Mouse (Mus musculus): ENCODE data around the gene Ptgr2. TPM values are rescaled to one million over a fixed set of nuclear protein-coding genes. Genes with fewer than 3 reads are reported as not detected.
A peak's percentile ranks its signal among the peaks of the same experiment; 100 is the strongest.
"Not testable (repeated sequence)": the region's sequence is repeated elsewhere in the genome, so short reads cannot be mapped to it uniquely, and the experiment has no call there.

The Ptgr2 gene
- polyA plus RNA-seq (2015; fragmentation: Nextera tagmentation; extraction: Ambion mirVana) = 22.4 and 23.7 TPM in 2 replicates

- peaks cover 33% of the 10 kb centered on the region for H3K4me1 ChIP-seq (replicated peaks)
- peak within 1 kb of the TSS; percentile 77 for H3K9ac ChIP-seq
- H3K9me3 ChIP-seq (replicated peaks) = no peaks in the 10 kb centered on the region
- peak within 1 kb of the TSS; percentile 72 for H3K4me3 ChIP-seq (replicated peaks)
- peaks cover 3% of the 10 kb centered on the region; the same call in 1 of the 2 replicates for H3K36me3 ChIP-seq (replicated peaks)
- no peaks in the 10 kb centered on the region for H3K27me3 ChIP-seq
- peak within 1 kb of the TSS; percentile 79 for H3K4me2 ChIP-seq
- WGBS (ENCODE audit: insufficient replicate concordance) = under 1% methylated on average over 39 of the region's 39 CpGs
- H3K27ac ChIP-seq (replicated peaks) = peak within 1 kb of the TSS; percentile 80
- ATAC-seq (ENCODE audit: insufficient read depth) = peak; percentile 99
Measured at GRCm38 (mm10) chr12:84284885-84285592, at the start of gene Ptgr2. Ptgr2 (plus strand) TSS chr12:84285232.

- ATAC-seq (ENCODE audit: insufficient read depth) = no peak
- Histone ChIP-seq H3K4me3 (replicated peaks) (no peak overlapping the region), H3K27me3 (peaks cover 16% of the 10 kb centered on the region; the same call in 1 of the 2 replicates), H3K4me1 (replicated peaks) (peaks cover 16% of the 10 kb centered on the region), H3K9ac (no peak overlapping the region), H3K4me2 (no peak overlapping the region), H3K9me3 (replicated peaks) (no peaks in the 10 kb centered on the region), H3K36me3 (replicated peaks) (no peaks in the 10 kb centered on the region), H3K27ac (replicated peaks) (no peak overlapping the region)
- 79% methylated on average over 6 of the region's 6 CpGs for WGBS (ENCODE audit: insufficient replicate concordance)
Measured at GRCm38 (mm10) chr12:84235577-84235976, 49.5 kb upstream of the Ptgr2 start.

- no peaks in the 10 kb centered on the region for H3K36me3 ChIP-seq (replicated peaks)
- H3K9ac ChIP-seq = no peak overlapping the region
- ATAC-seq (ENCODE audit: insufficient read depth) = no peak
- H3K4me3 ChIP-seq (replicated peaks) = no peak overlapping the region
- 63% methylated on average over 10 of the region's 10 CpGs for WGBS (ENCODE audit: insufficient replicate concordance)
- H3K9me3 ChIP-seq (replicated peaks) = no peaks in the 10 kb centered on the region
- no peak overlapping the region for H3K4me2 ChIP-seq
- peaks cover 16% of the 10 kb centered on the region for H3K4me1 ChIP-seq (replicated peaks)
- H3K27ac ChIP-seq (replicated peaks) = no peak overlapping the region
- peaks cover 20% of the 10 kb centered on the region for H3K27me3 ChIP-seq
Measured at GRCm38 (mm10) chr12:84235981-84236752, 48.9 kb upstream of the Ptgr2 start.

- WGBS (ENCODE audit: insufficient replicate concordance) = 41% methylated on average over 5 of the region's 5 CpGs
- H3K27ac ChIP-seq (replicated peaks); H3K4me3 ChIP-seq (replicated peaks); H3K9ac ChIP-seq; ATAC-seq (ENCODE audit: insufficient read depth); H3K4me2 ChIP-seq; H3K9me3 ChIP-seq (replicated peaks); H3K36me3 ChIP-seq (replicated peaks): not testable (repeated sequence)
- H3K4me1 ChIP-seq (replicated peaks) = peaks cover 16% of the 10 kb centered on the region
- H3K27me3 ChIP-seq = peaks cover 23% of the 10 kb centered on the region
Measured at GRCm38 (mm10) chr12:84237036-84237435, 48.0 kb upstream of the Ptgr2 start.

- Histone ChIP-seq H3K36me3 (replicated peaks) (no peaks in the 10 kb centered on the region), H3K9ac (no peak overlapping the region), H3K4me1 (replicated peaks) (no peaks in the 10 kb centered on the region), H3K4me2 (no peak overlapping the region), H3K27ac (replicated peaks) (no peak overlapping the region), H3K9me3 (replicated peaks) (no peaks in the 10 kb centered on the region), H3K4me3 (replicated peaks) (no peak overlapping the region), H3K27me3 (peaks cover 28% of the 10 kb centered on the region)
- 50% methylated on average over 7 of the region's 7 CpGs for WGBS (ENCODE audit: insufficient replicate concordance)
- no peak for ATAC-seq (ENCODE audit: insufficient read depth)
Measured at GRCm38 (mm10) chr12:84243076-84243770, 41.8 kb upstream of the Ptgr2 start.

GRCm38 (mm10) chr12:84245683-84246082 is 39.3 kb upstream of the Ptgr2 start:
- Histone ChIP-seq H3K4me1 (replicated peaks) (no peaks in the 10 kb centered on the region; the same call in 1 of the 2 replicates), H3K27me3 (peaks cover 11% of the 10 kb centered on the region), H3K4me2 (no peak overlapping the region), H3K27ac (replicated peaks) (no peak overlapping the region), H3K4me3 (replicated peaks) (no peak overlapping the region), H3K36me3 (replicated peaks) (no peaks in the 10 kb centered on the region), H3K9ac (no peak overlapping the region), H3K9me3 (replicated peaks) (no peaks in the 10 kb centered on the region)
- no peak for ATAC-seq (ENCODE audit: insufficient read depth)
- 54% methylated on average over 5 of the region's 5 CpGs for whole genome bisulfite sequencing (ENCODE audit: insufficient replicate concordance)

- Histone ChIP-seq H3K4me1 (replicated peaks) (no peaks in the 10 kb centered on the region; the same call in 1 of the 2 replicates), H3K9ac (no peak overlapping the region), H3K36me3 (replicated peaks) (no peaks in the 10 kb centered on the region), H3K4me2 (no peak overlapping the region), H3K27ac (replicated peaks) (no peak overlapping the region), H3K27me3 (peaks cover 5% of the 10 kb centered on the region; the same call in 1 of the 2 replicates), H3K4me3 (replicated peaks) (no peak overlapping the region), H3K9me3 (replicated peaks) (no peaks in the 10 kb centered on the region)
- no peak for ATAC-seq (ENCODE audit: insufficient read depth)
- WGBS (ENCODE audit: insufficient replicate concordance) = 4% methylated on average over 3 of the region's 3 CpGs
Measured at GRCm38 (mm10) chr12:84249217-84249616, 35.8 kb upstream of the Ptgr2 start.

GRCm38 (mm10) chr12:84252811-84253210 is 32.2 kb upstream of the Ptgr2 start:
- no peak overlapping the region for H3K4me2 ChIP-seq
- no peak for ATAC-seq (ENCODE audit: insufficient read depth)
- no peak overlapping the region for H3K4me3 ChIP-seq (replicated peaks)
- H3K36me3 ChIP-seq (replicated peaks) = no peaks in the 10 kb centered on the region
- H3K27me3 ChIP-seq = no peaks in the 10 kb centered on the region; the same call in 1 of the 2 replicates
- whole genome bisulfite sequencing (ENCODE audit: insufficient replicate concordance) = 71% methylated on average over 5 of the region's 5 CpGs
- no peaks in the 10 kb centered on the region for H3K9me3 ChIP-seq (replicated peaks)
- H3K27ac ChIP-seq (replicated peaks) = no peak overlapping the region
- H3K9ac ChIP-seq = no peak overlapping the region
- H3K4me1 ChIP-seq (replicated peaks) = no peaks in the 10 kb centered on the region; the same call in 1 of the 2 replicates

- no peak for ATAC-seq (ENCODE audit: insufficient read depth)
- Histone ChIP-seq H3K4me1 (replicated peaks) (no peaks in the 10 kb centered on the region), H3K27me3 (no peaks in the 10 kb centered on the region; the same call in 1 of the 2 replicates), H3K9ac (no peak overlapping the region), H3K4me2 (no peak overlapping the region), H3K36me3 (replicated peaks) (no peaks in the 10 kb centered on the region), H3K4me3 (replicated peaks) (no peak overlapping the region), H3K27ac (replicated peaks) (no peak overlapping the region), H3K9me3 (replicated peaks) (no peaks in the 10 kb centered on the region)
- 61% methylated on average over 5 of the region's 5 CpGs for WGBS (ENCODE audit: insufficient replicate concordance)
Measured at GRCm38 (mm10) chr12:84254886-84255285, 30.1 kb upstream of the Ptgr2 start.

GRCm38 (mm10) chr12:84260363-84260762 is 24.7 kb upstream of the Ptgr2 start:
- no peak overlapping the region for H3K4me2 ChIP-seq
- ATAC-seq (ENCODE audit: insufficient read depth) = no peak
- 70% methylated on average over 7 of the region's 7 CpGs for WGBS (ENCODE audit: insufficient replicate concordance)
- H3K36me3 ChIP-seq (replicated peaks) = no peaks in the 10 kb centered on the region
- H3K9ac ChIP-seq = no peak overlapping the region
- no peak overlapping the region for H3K27ac ChIP-seq (replicated peaks)
- no peak overlapping the region for H3K4me3 ChIP-seq (replicated peaks)
- no peaks in the 10 kb centered on the region; the same call in 1 of the 2 replicates for H3K27me3 ChIP-seq
- peaks cover 11% of the 10 kb centered on the region for H3K4me1 ChIP-seq (replicated peaks)
- H3K9me3 ChIP-seq (replicated peaks) = no peaks in the 10 kb centered on the region

- H3K4me2 ChIP-seq = no peak overlapping the region
- no peak overlapping the region for H3K27ac ChIP-seq (replicated peaks)
- H3K9ac ChIP-seq = no peak overlapping the region
- no peaks in the 10 kb centered on the region for H3K9me3 ChIP-seq (replicated peaks)
- 43% methylated on average over 2 of the region's 2 CpGs for WGBS (ENCODE audit: insufficient replicate concordance)
- no peak overlapping the region for H3K4me3 ChIP-seq (replicated peaks)
- 0 out of 2 replicates have a peak, but pooled peaks cover 10% of the 10 kb centered on the region for H3K27me3 ChIP-seq
- H3K36me3 ChIP-seq (replicated peaks) = no peaks in the 10 kb centered on the region
- H3K4me1 ChIP-seq (replicated peaks) = no peaks in the 10 kb centered on the region
- no peak for ATAC-seq (ENCODE audit: insufficient read depth)
Measured at GRCm38 (mm10) chr12:84267264-84267663, 17.8 kb upstream of the Ptgr2 start.
